Mouse (Mus musculus) embryonic facial prominence, embryonic 11.5 days (tissue): Measurements from ENCODE around the gene Gm10073. TPM values are rescaled to one million over a fixed set of nuclear protein-coding genes. Genes with fewer than 3 reads are reported as not detected.

Experiments
- ATAC-seq: fragments of 200-750 bp; cut with Nextera tagmentation; replicated peaks from 2 replicates; pipeline ENCODE4 v1.8.0; 2017; ENCODE audit warnings: low read depth; ENCODE audit not compliant: insufficient number of reproducible peaks, low FRiP score, low TSS enrichment
- DNase-seq: peaks from one replicate; pipeline ENCODE4 v3.0.0-alpha.2; 2015; ENCODE audit warnings: low spot score
- H3K27ac ChIP-seq: fragments of 300-500 bp; sonication (generic); replicated peaks from 2 replicates; pipeline ENCODE4 v1.5.1; 2014; ENCODE audit warnings: mild to moderate bottlenecking, low read depth, low read length, control low read depth
- H3K27me3 ChIP-seq: fragments of 300-500 bp; sonication (generic); 2 replicates; pipeline ENCODE4 v1.6.1; 2014; ENCODE audit warnings: mild to moderate bottlenecking, low read length, moderate library complexity, mixed read lengths; ENCODE audit not compliant: control insufficient read depth, insufficient read depth
- H3K36me3 ChIP-seq: fragments of 300-500 bp; sonication (generic); replicated peaks from 2 replicates; pipeline ENCODE4 v1.6.1; 2014; ENCODE audit warnings: low read depth, mild to moderate bottlenecking, low read length, moderate library complexity, mixed read lengths; ENCODE audit not compliant: control insufficient read depth, insufficient read depth
- H3K4me1 ChIP-seq: fragments of 300-500 bp; sonication (generic); 2 replicates; pipeline ENCODE4 v1.6.1; 2014; ENCODE audit warnings: low read length, mixed read lengths; ENCODE audit not compliant: control insufficient read depth, insufficient read depth
- H3K4me2 ChIP-seq: fragments of 300-500 bp; sonication (generic); 2 replicates; pipeline ENCODE4 v1.6.1; 2014; ENCODE audit warnings: low read depth, mild to moderate bottlenecking, control low read depth, low read length, moderate library complexity
- H3K4me3 ChIP-seq: fragments of 300-500 bp; sonication (generic); 2 replicates; pipeline ENCODE4 v1.5.1; 2014; ENCODE audit warnings: low read depth, low read length, control low read depth
- H3K9ac ChIP-seq: fragments of 300-500 bp; sonication (generic); replicated peaks from 2 replicates; pipeline ENCODE4 v1.6.1; 2014; ENCODE audit warnings: mild to moderate bottlenecking, control low read depth, low read length
- H3K9me3 ChIP-seq: fragments of 300-500 bp; sonication (generic); replicated peaks from 2 replicates; pipeline ENCODE4 v1.6.1; 2016; ENCODE audit warnings: mild to moderate bottlenecking, low read length, inconsistent platforms, mixed read lengths; ENCODE audit not compliant: control insufficient read depth
- WGBS: fragments of 180-500 bp; shearing (Covaris S2); extraction: QIAGEN DNeasy Blood & Tissue Kit; methylation state at CpG from one replicate; pipeline ENCODE4 v1.1.7; 2014; 5-methylcytosine and 5-hydroxymethylcytosine counted together
- polyA plus RNA-seq: library from polyadenylated mRNA; unstranded; fragments of >200 nt; fragmentation: Nextera tagmentation; extraction: Ambion mirVana; gene quantifications from 2 replicates; pipeline ENCODE4 v1.2.1, GENCODE M21; 2014

Gm10073 gene
- polyA plus RNA-seq, 1 experiment from 2014 or later: 4.7 TPM

- 65% methylated on average over 3 of the region's 3 CpGs for WGBS
- ATAC-seq: no peak
- no peaks in the 10 kb centered on the region for H3K9me3 ChIP-seq
- no peaks in the 10 kb centered on the region for H3K4me1 ChIP-seq
- no peak overlapping the region for H3K27ac ChIP-seq
- H3K9ac ChIP-seq: no peak overlapping the region
- no peak overlapping the region for H3K4me3 ChIP-seq
- no peaks in the 10 kb centered on the region for H3K36me3 ChIP-seq
- DNase-seq: no peak
- H3K4me2 ChIP-seq: no peak overlapping the region
- no peaks in the 10 kb centered on the region for H3K27me3 ChIP-seq
Observed at GRCm38 (mm10) chr8:106592458-106592857, 19.2 kb upstream of the Gm10073 start.

GRCm38 (mm10) chr8:106588443-106589431 lies 15.5 kb upstream of the Gm10073 start:
- Histone ChIP-seq H3K9ac (no peak overlapping the region), H3K4me3 (no peak overlapping the region), H3K36me3 (no peaks in the 10 kb centered on the region), H3K27me3 (no peaks in the 10 kb centered on the region), H3K4me2 (no peak overlapping the region), H3K9me3 (no peaks in the 10 kb centered on the region), H3K4me1 (no peaks in the 10 kb centered on the region), H3K27ac (no peak overlapping the region)
- DNase-seq (no peak), ATAC-seq (no peak)
- WGBS: 51% methylated on average over 3 of the region's 3 CpGs

GRCm38 (mm10) chr8:106586896-106587295 lies 13.6 kb upstream of the Gm10073 start:
- ATAC-seq (no peak), DNase-seq (no peak)
- Histone ChIP-seq H3K9me3 (no peaks in the 10 kb centered on the region), H3K4me3 (no peak overlapping the region), H3K9ac (no peak overlapping the region), H3K36me3 (no peaks in the 10 kb centered on the region), H3K4me1 (no peaks in the 10 kb centered on the region), H3K4me2 (no peak overlapping the region), H3K27me3 (no peaks in the 10 kb centered on the region), H3K27ac (no peak overlapping the region)
- WGBS: 86% methylated on average over 8 of the region's 8 CpGs

- H3K27ac ChIP-seq: no peak overlapping the region
- no peaks in the 10 kb centered on the region for H3K4me1 ChIP-seq
- DNase-seq: no peak
- H3K9ac ChIP-seq: no peak overlapping the region
- no peak overlapping the region for H3K4me2 ChIP-seq
- H3K4me3 ChIP-seq: no peak overlapping the region
- no peaks in the 10 kb centered on the region for H3K27me3 ChIP-seq
- no peaks in the 10 kb centered on the region for H3K36me3 ChIP-seq
- H3K9me3 ChIP-seq: no peaks in the 10 kb centered on the region
- 84% methylated on average over 3 of the region's 3 CpGs for WGBS
- no peak for ATAC-seq
Observed at GRCm38 (mm10) chr8:106585671-106586037, 12.4 kb upstream of the Gm10073 start.

- no peaks in the 10 kb centered on the region for H3K27me3 ChIP-seq
- no peak overlapping the region for H3K4me3 ChIP-seq
- WGBS: 72% methylated on average over 11 of the region's 11 CpGs
- no peak overlapping the region for H3K27ac ChIP-seq
- no peaks in the 10 kb centered on the region for H3K36me3 ChIP-seq
- H3K9ac ChIP-seq: no peak overlapping the region
- DNase-seq (no peak), ATAC-seq (no peak)
- no peaks in the 10 kb centered on the region for H3K4me1 ChIP-seq
- H3K4me2 ChIP-seq: no peak overlapping the region
- no peaks in the 10 kb centered on the region for H3K9me3 ChIP-seq
Observed at GRCm38 (mm10) chr8:106584942-106585670, 11.8 kb upstream of the Gm10073 start.

GRCm38 (mm10) chr8:106581344-106582088 lies 8.3 kb upstream of the Gm10073 start:
- 69% methylated on average over 6 of the region's 6 CpGs for WGBS
- ATAC-seq: no peak
- no peaks in the 10 kb centered on the region for H3K27me3 ChIP-seq

GRCm38 (mm10) chr8:106579510-106579909 lies 6.2 kb upstream of the Gm10073 start:
- no peaks in the 10 kb centered on the region for H3K9me3 ChIP-seq
- H3K4me1 ChIP-seq: no peaks in the 10 kb centered on the region
- no peak overlapping the region for H3K4me3 ChIP-seq
- ATAC-seq (no peak), DNase-seq (no peak)
- H3K4me2 ChIP-seq: no peak overlapping the region
- no peak overlapping the region for H3K27ac ChIP-seq
- 76% methylated on average over 2 of the region's 2 CpGs for WGBS
- H3K36me3 ChIP-seq: no peaks in the 10 kb centered on the region
- H3K9ac ChIP-seq: no peak overlapping the region
- H3K27me3 ChIP-seq: no peaks in the 10 kb centered on the region

More at GRCm38 (mm10) chr8:106581344-106582088, 8.3 kb upstream of the Gm10073 start:
- H3K36me3 ChIP-seq: no peaks in the 10 kb centered on the region
- H3K4me1 ChIP-seq: no peaks in the 10 kb centered on the region
- H3K9ac ChIP-seq: no peak overlapping the region
- no peak for DNase-seq
- no peaks in the 10 kb centered on the region for H3K9me3 ChIP-seq
- H3K27ac ChIP-seq: no peak overlapping the region
- H3K4me3 ChIP-seq: no peak overlapping the region
- no peak overlapping the region for H3K4me2 ChIP-seq
